Mouse (Mus musculus) testis, adult 2 months (tissue): ENCODE measurements around the gene Ptpre. TPM values are rescaled to one million over a fixed set of nuclear protein-coding genes. Genes with fewer than 3 reads are reported as not detected.

ENCODE experiments used
- H3K27ac ChIP-seq: fragments of 200-500 bp; 2 replicates; pipeline ENCODE4 v1.5.1; 2012; ENCODE audit warnings: low read depth, low read length; ENCODE audit not compliant: control insufficient read depth, insufficient read depth
- H3K27me3 ChIP-seq: fragments of 200-500 bp; 2 replicates; pipeline ENCODE4 v1.6.1; 2012; ENCODE audit warnings: mild to moderate bottlenecking, low read length, moderate library complexity; ENCODE audit not compliant: control insufficient read depth, insufficient read depth
- H3K36me3 ChIP-seq: fragments of 200-500 bp; 2 replicates; pipeline ENCODE4 v1.6.1; 2012; ENCODE audit warnings: mild to moderate bottlenecking, low read length; ENCODE audit not compliant: control insufficient read depth, insufficient read depth
- H3K4me1 ChIP-seq: fragments of 200-500 bp; 2 replicates; pipeline ENCODE4 v1.6.1; 2012; ENCODE audit warnings: low read length; ENCODE audit not compliant: control insufficient read depth, insufficient read depth
- H3K4me3 ChIP-seq: fragments of 200-500 bp; 2 replicates; pipeline ENCODE4 v1.5.1; 2012; ENCODE audit warnings: low read depth, mild to moderate bottlenecking, low read length, moderate library complexity, mixed read lengths; ENCODE audit not compliant: control insufficient read depth
- CTCF ChIP-seq: fragments of 200-500 bp; IDR thresholded peaks from 2 replicates; pipeline ENCODE4 v1.5.1; 2012; ENCODE audit warnings: low read depth, mild to moderate bottlenecking, inconsistent platforms, low read length, moderate library complexity; ENCODE audit not compliant: control insufficient read depth, insufficient read depth, insufficient replicate concordance
- POLR2A ChIP-seq: fragments of 200-500 bp; IDR thresholded peaks from 2 replicates; pipeline ENCODE4 v1.6.1; 2012; ENCODE audit warnings: low read depth, mild to moderate bottlenecking, inconsistent platforms, low read length, moderate library complexity; ENCODE audit not compliant: control insufficient read depth
- polyA plus RNA-seq: library from polyadenylated mRNA; depleted of rRNA; stranded (reverse); fragments of >200 nt; gene quantifications from 2 replicates; pipeline ENCODE4 v1.2.3, GENCODE M21; 2012

Ptpre gene
- polyA plus RNA-seq, 1 experiment: 7.2 TPM

DNA sequence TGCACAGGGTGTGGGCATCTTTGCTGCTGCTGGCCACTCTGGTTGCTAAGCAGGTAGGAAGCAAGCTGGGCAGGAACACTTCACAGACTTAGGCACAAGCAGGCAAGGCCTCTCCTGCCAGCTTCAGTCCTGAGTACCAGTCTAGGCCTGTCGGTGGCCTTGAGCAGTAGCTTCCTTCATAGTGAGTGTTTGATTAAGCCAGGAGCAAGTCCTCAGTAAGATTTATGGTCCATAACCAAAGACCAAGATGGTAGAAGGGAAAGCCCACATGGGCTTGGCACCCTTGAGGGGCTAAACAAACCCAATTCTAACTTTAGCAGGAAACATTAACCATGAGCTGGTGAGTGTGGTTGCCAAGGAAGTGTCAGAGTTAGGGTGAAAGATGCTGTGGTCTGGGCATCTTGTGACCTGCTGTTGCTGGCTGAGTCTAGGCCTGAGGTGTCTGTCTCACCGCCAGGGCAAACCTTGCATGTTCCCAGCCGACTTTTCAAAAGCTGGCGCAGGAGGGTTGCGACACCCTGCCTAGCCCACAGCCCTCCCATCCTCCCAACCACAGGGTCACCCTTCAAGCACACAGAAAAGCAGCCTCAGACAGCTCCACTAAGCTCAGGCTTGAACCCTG, 122.1 kb downstream of the Ptpre start:
- Histone ChIP-seq H3K4me1 (no peaks in the 10 kb centered on the region), H3K36me3 (no peaks in the 10 kb centered on the region), H3K27me3 (no peaks in the 10 kb centered on the region), H3K27ac (no peak overlapping the region), H3K4me3 (no peak overlapping the region)
- TF ChIP-seq CTCF (no peak), POLR2A (no peak)

DNA sequence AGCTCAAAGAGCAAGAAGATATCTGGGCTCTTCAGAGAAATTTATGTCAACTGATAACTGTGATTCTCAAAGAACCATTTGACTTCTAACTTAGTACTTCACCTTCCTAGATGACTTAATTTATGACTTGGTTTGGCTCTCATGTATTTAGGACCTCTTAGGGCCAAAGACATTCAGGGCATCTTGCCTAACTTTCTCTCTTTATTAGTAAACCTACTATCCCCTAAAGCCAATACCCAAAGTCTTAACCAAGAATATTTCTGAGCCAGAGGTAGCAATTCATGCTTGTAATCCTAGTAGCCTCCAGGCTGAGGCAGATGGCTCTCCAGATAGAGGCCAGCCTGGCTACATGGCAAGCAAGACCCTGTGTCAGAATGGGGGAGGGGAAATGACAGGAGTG, 123.0 kb downstream of the Ptpre start:
- Histone ChIP-seq H3K4me1 (no peaks in the 10 kb centered on the region), H3K36me3 (no peaks in the 10 kb centered on the region), H3K27ac (no peak overlapping the region), H3K4me3 (no peak overlapping the region), H3K27me3 (no peaks in the 10 kb centered on the region)
- TF ChIP-seq CTCF (no peak), POLR2A (no peak)

DNA sequence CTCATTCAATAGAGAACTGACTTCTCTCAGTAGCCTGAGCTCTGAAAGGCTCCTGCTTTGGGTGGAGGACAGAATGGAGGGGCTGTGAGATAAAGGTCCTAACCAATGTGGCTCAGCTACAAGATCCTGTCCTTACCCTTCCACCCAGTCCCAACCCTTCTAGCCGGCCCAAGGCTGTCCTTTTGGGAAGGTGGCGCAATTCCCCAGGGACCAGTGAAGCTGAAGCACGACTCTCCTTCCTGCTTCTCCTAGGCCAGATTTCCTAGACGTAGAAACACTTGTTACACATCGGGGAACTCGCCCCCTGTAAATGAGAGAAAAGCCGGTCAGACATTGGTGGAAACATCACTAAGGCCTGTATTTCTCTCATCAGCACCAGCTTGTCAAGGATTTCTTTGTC, 126.9 kb downstream of the Ptpre start:
- no peak overlapping the region for H3K4me3 ChIP-seq
- no peaks in the 10 kb centered on the region; the same call in 1 of the 2 replicates for H3K4me1 ChIP-seq
- H3K27ac ChIP-seq: no peak overlapping the region
- H3K27me3 ChIP-seq: no peaks in the 10 kb centered on the region
- no peak for TF ChIP-seq POLR2A
- no peak for TF ChIP-seq CTCF
- H3K36me3 ChIP-seq: no peaks in the 10 kb centered on the region

DNA sequence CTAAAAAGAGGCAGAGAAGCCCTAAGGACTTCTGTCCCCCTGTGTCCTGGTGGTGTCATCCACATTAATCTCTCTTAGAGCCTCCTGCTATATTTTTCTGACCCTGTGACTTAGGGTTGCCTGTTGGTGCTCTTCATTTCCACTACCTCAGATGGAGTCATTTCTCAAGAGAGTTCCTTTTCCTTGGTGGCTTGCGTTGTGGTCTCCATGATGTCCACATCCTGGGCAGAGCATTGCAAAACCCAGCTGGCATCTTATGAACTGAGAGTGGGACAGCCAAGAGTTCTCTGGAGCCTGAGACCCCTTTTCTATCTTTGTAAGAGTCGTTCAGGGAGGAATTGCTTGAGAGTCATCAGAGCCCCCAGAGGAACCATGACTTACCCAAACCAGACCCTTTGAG, 129.0 kb downstream of the Ptpre start:
- TF ChIP-seq POLR2A (no peak), CTCF (no peak)
- no peak overlapping the region for H3K4me3 ChIP-seq

DNA sequence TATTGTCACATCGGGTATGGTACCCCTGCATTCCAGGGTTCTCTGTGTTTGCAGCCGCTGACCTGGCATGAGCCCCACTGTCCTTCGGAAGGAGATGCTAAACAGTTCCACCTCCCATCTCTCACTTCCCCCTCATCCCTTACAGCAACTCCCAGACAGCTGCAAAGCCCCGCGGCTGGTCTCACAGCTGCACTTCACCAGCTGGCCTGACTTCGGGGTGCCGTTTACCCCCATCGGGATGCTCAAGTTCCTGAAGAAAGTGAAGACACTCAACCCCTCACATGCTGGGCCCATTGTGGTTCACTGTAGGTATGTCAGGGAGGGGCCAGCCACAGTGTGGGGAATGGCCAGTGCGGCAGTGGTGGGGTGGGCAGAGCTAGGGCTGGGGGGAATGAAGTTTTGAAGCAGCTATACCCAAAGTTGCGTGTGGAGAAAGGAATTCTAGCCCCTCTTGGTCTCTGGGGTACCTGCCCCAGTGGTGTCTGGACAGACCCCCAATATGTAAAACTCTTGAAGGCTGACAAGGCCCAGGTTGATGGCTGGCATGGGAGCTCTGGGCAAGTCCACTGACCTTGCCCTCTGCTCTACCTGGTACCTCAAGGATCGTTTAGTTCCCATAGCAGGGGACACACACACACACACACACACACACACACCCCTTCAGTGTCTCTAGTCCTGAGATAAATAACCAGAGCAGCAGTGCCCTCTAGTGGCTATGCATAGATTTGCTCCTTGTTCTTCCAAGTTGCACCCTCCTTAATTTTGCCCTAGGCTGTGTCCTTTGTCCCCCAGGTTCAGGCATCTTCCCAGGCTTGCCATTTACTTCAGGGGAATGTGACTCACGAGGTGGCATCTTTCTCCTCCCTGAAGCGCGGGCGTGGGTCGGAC, 131.8 kb downstream of the Ptpre start:
- no peaks in the 10 kb centered on the region for H3K36me3 ChIP-seq
- TF ChIP-seq CTCF (no peak), POLR2A (no peak)
- H3K27ac ChIP-seq: no peak overlapping the region
- no peak overlapping the region for H3K4me3 ChIP-seq
- no peaks in the 10 kb centered on the region for H3K27me3 ChIP-seq
- H3K4me1 ChIP-seq: no peaks in the 10 kb centered on the region; the same call in 1 of the 2 replicates

More for the DNA sequence above, 129.0 kb downstream of the Ptpre start:
- Histone ChIP-seq H3K4me1 (no peaks in the 10 kb centered on the region; the same call in 1 of the 2 replicates), H3K27me3 (no peaks in the 10 kb centered on the region), H3K36me3 (no peaks in the 10 kb centered on the region), H3K27ac (no peak overlapping the region)

DNA sequence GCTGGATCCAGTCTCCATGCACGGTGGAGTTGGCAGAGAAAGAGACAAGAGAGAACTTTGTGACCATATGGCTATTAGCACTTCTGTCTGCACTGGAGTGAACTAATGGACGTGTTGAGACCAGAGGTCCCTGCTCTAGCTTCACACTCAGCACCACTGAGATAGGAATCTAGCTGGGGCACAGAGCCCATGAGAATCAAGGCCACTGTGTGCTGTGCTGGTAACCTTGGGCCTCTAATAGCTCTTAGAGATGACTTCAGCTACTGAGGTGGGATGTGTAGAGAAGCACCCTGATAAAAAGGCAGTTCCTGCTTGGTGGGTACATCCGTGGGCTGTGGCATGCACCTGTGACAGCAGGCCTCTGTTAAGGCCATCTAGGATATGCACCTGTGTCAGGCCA, 136.3 kb downstream of the Ptpre start:
- TF ChIP-seq CTCF (no peak), POLR2A (no peak)
- H3K27me3 ChIP-seq: no peaks in the 10 kb centered on the region
- no peak overlapping the region for H3K27ac ChIP-seq
- no peak overlapping the region for H3K4me3 ChIP-seq
- H3K36me3 ChIP-seq: no peaks in the 10 kb centered on the region
- no peaks in the 10 kb centered on the region for H3K4me1 ChIP-seq

DNA sequence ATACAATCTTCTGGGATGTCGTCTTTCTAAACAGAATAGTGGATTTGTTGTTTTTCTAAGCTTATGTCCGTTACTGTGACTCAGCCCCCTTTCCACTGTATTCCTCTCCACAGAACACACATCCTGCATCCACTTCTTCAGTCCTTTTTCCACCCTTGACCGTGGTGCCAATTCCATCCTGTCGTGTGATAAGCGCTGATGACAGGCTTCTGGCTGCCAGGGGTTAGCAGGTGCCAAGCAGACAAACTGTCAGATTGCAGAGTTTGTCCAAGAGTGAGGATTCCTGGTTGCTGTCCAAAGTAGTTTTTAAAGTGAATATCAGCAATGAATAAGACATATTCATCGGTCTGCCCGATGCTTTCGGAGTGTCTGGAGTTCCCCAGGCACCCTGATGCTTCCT, 139.4 kb downstream of the Ptpre start:
- Histone ChIP-seq H3K4me3 (no peak overlapping the region), H3K4me1 (no peaks in the 10 kb centered on the region), H3K36me3 (no peaks in the 10 kb centered on the region), H3K27me3 (no peaks in the 10 kb centered on the region), H3K27ac (no peak overlapping the region)
- TF ChIP-seq CTCF (no peak), POLR2A (no peak)
